ENCODE assay signal across 25 mouse cellular contexts in genomic region chr5:144082006-144082405, GRCm38 (mm10). TPM values are rescaled to one million over a fixed set of nuclear protein-coding genes. Genes with fewer than 3 reads are reported as not detected.
"Had no signal": no experiment of that assay in that cellular context is flagged by ENCODE, and none has a peak within 500 bp of the region (broad histone marks: within the 10 kb centered on the region; RNA-seq: fewer than 3 reads in every experiment).

No protein-coding gene starts in this region.

- H3K36me3 ChIP-seq: limb, embryonic 12.5 days; liver, embryonic 13.5 days; lung, embryonic 15.5 days; midbrain, embryonic 15.5 days; neural tube, embryonic 12.5 days; stomach, embryonic 15.5 days had no signal

- H3K27ac ChIP-seq: kidney, postnatal 0 days; limb, embryonic 12.5 days; liver, embryonic 13.5 days; lung, embryonic 15.5 days; macrophage; midbrain, embryonic 15.5 days; neural tube, embryonic 12.5 days; stomach, embryonic 15.5 days had no signal

- H3K27me3 ChIP-seq: limb, embryonic 12.5 days; liver, embryonic 13.5 days; lung, embryonic 15.5 days; midbrain, embryonic 15.5 days; neural tube, embryonic 12.5 days; stomach, embryonic 15.5 days had no signal

- H3K4me2 ChIP-seq: limb, embryonic 12.5 days; liver, embryonic 13.5 days; lung, embryonic 15.5 days; midbrain, embryonic 11.5 days; midbrain, embryonic 15.5 days; neural tube, embryonic 12.5 days; stomach, embryonic 15.5 days had no signal

- H3K4me3 ChIP-seq: limb, embryonic 12.5 days; liver, embryonic 13.5 days; lung, embryonic 15.5 days; megakaryocyte, embryonic 14.5 days; midbrain, embryonic 15.5 days; neural tube, embryonic 12.5 days; stomach, embryonic 15.5 days had no signal

- H3K9ac ChIP-seq: limb, embryonic 12.5 days; liver, embryonic 13.5 days; liver, postnatal 0 days; lung, embryonic 15.5 days; midbrain, embryonic 15.5 days; neural tube, embryonic 12.5 days; stomach, embryonic 15.5 days had no signal

- H3K4me1 ChIP-seq: limb, embryonic 12.5 days; liver, embryonic 13.5 days; lung, embryonic 15.5 days; megakaryocyte, embryonic 14.5 days; midbrain, embryonic 15.5 days; neural tube, embryonic 12.5 days; stomach, embryonic 15.5 days had no signal

- H3K9me3 ChIP-seq: liver, embryonic 13.5 days; lung, embryonic 15.5 days; midbrain, embryonic 15.5 days; neural tube, embryonic 12.5 days; stomach, embryonic 15.5 days had no signal

- ATAC-seq: liver, postnatal 0 days; midbrain, embryonic 15.5 days had no signal

- DNase-seq: kidney, adult 11 months; kidney, adult 9 months; kidney, postnatal 36 days; layer of hippocampus, postnatal 36 days; liver; liver, embryonic 13.5 days; liver, postnatal 0 days; lung, postnatal 14 days; thymus, adult 2 months; thymus, postnatal 25 days had no signal

RNA-seq across cellular contexts. Expression of gene Ocm, which starts 55.5 kb away (rescaled TPM):
- total RNA-seq: layer of hippocampus, adult 8-10 months; layer of hippocampus, postnatal 36 days; monocyte, adult 5-6 weeks; neutrophil, adult 5-6 weeks had no signal
- polyA plus RNA-seq: limb, embryonic 12.5 days; liver, embryonic 13.5 days; liver, postnatal 0 days; lung, embryonic 15.5 days; macrophage; midbrain, embryonic 11.5 days; midbrain, embryonic 15.5 days; spleen, adult 2 months; stomach, embryonic 15.5 days; testis, adult 2 months; thymus, adult 2 months; urinary bladder, adult 2 months had no signal
